Comparison of ENCODE assay signal across 8 mouse cellular contexts in genomic region chr11:118232314-118232831, GRCm38 (mm10). TPM values are rescaled to one million over a fixed set of nuclear protein-coding genes. Genes with fewer than 3 reads are reported as not detected.
A peak's percentile ranks its signal among the peaks of the same experiment; 100 is the strongest.
DNase-seq lines count a peak whose midpoint lies in the region; ATAC-seq lines count a peak whose summit lies in the region.

No protein-coding gene starts in this region.

- no peaks in the 10 kb centered on the region for H3K9me3 ChIP-seq in kidney, embryonic 15.5 days (replicated peaks)

- peak; percentile 40 for DNase-seq in cerebellum, adult 9-11 months
- no peak for DNase-seq in cerebellum, adult 8-10 months
- peak; percentile 66 for DNase-seq in 3T3-L1 (ENCODE audit: low read depth, low spot score)
- peak; percentile 46 for DNase-seq in brain, adult 2 months (ENCODE audit: low read depth, low spot score)
- peak; percentile 61 to 66 for DNase-seq in lung, postnatal 4 days
- no peak for DNase-seq in urinary bladder, adult 18-20 months (ENCODE audit: low spot score in 2 of 2)
- no peak for DNase-seq in urinary bladder, adult 2 months (ENCODE audit: low spot score)

- no peak overlapping the region for H3K4me3 ChIP-seq in kidney, embryonic 15.5 days (replicated peaks)

- H3K36me3 ChIP-seq in kidney, embryonic 15.5 days: no peaks in the 10 kb centered on the region

- peaks cover 30% of the 10 kb centered on the region for H3K4me1 ChIP-seq in kidney, embryonic 15.5 days

- H3K9ac ChIP-seq in kidney, embryonic 15.5 days: no peak overlapping the region

- 45% methylated on average over 7 of the region's 7 CpGs for WGBS in kidney, embryonic 15.5 days

- H3K27me3 ChIP-seq in kidney, embryonic 15.5 days: no peaks in the 10 kb centered on the region

- ATAC-seq in kidney, embryonic 15.5 days (replicated peaks; ENCODE audit: low FRiP score): peak; percentile 49; the same call in 1 of the 2 replicates

- H3K4me2 ChIP-seq in kidney, embryonic 15.5 days: no peak overlapping the region

- 0 out of 2 replicates have a peak overlapping the region, but pooled peaks have one; percentile 9 for H3K27ac ChIP-seq in kidney, embryonic 15.5 days

RNA-seq across cellular contexts. Expression of gene Cyth1, which starts 16.0 kb away (rescaled TPM):
- 16.4 and 16.5 TPM in 2 replicates for polyA plus RNA-seq in kidney, embryonic 15.5 days (2015; fragmentation: Nextera tagmentation; extraction: Ambion mirVana)
- 21.0 and 23.2 TPM in 2 replicates for polyA plus RNA-seq in urinary bladder, adult 2 months (2012; rRNA removed)

RNA-seq across cellular contexts. Expression of gene Usp36, which starts 57.7 kb away (rescaled TPM):
- polyA plus RNA-seq in kidney, embryonic 15.5 days (2015; fragmentation: Nextera tagmentation; extraction: Ambion mirVana): 21.8 and 24.2 TPM in 2 replicates
- polyA plus RNA-seq in urinary bladder, adult 2 months (2012; rRNA removed): 17.7 and 20.9 TPM in 2 replicates

Comparison
In these comparisons a context has a peak if more than half of its experiments do, and no peak if none do; other contexts are left out.
1. DNase-seq: peak in cerebellum, adult 9-11 months (single experiment), 3T3-L1 (single experiment), brain, adult 2 months (single experiment) and lung, postnatal 4 days (2 of 2); none in cerebellum, adult 8-10 months (single experiment), urinary bladder, adult 18-20 months (0 of 2) and urinary bladder, adult 2 months (single experiment).